Mouse (Mus musculus) myocyte (in vitro differentiated cells): ENCODE measurements at regions not wholly inside any gene's neighbourhood (a gene's known extent, or its start where the extent isn't known, plus 50 kb on each side); places are given as distances from the start of the nearest gene placed in this dataset.

Source experiments
- CEBPB ChIP-seq: IDR thresholded peaks from 2 replicates; pipeline ENCODE4 v1.6.1; 2011; ENCODE audit warnings: mild to moderate bottlenecking, moderate library complexity; ENCODE audit not compliant: poor library complexity, insufficient read depth, severe bottlenecking
- E2F4 ChIP-seq: IDR thresholded peaks from one replicate; pipeline ENCODE4 v1.6.1; 2011; ENCODE audit warnings: mild to moderate bottlenecking, control low read depth, moderate library complexity; ENCODE audit not compliant: insufficient read depth
- MAX ChIP-seq: IDR thresholded peaks from one replicate; pipeline ENCODE4 v1.6.1; 2011; ENCODE audit warnings: low read depth, mild to moderate bottlenecking, control low read depth
- MYOD1 ChIP-seq, 3 experiments: IDR thresholded peaks; one replicate each; pipeline ENCODE4 v1.6.1; 2011; ENCODE audit warnings: control low read depth in 2 of 3, low read depth in 2 of 3, mild to moderate bottlenecking in 2 of 3, moderate library complexity in 1 of 3; ENCODE audit not compliant: insufficient read length in 2 of 3, control insufficient read depth in 1 of 3
- MYOG ChIP-seq, 3 experiments: IDR thresholded peaks; one replicate each; pipeline ENCODE4 v1.6.1; 2011; ENCODE audit warnings: control low read depth in 2 of 3, low read depth in 2 of 3, mild to moderate bottlenecking in 2 of 3; ENCODE audit not compliant: insufficient read length in 2 of 3, control insufficient read depth in 1 of 3, insufficient read depth in 1 of 3
- POLR2A ChIP-seq: IDR thresholded peaks from one replicate; pipeline ENCODE4 v1.6.1; 2011; ENCODE audit warnings: low read depth, mild to moderate bottlenecking, control low read depth, moderate library complexity; ENCODE audit not compliant: insufficient read length
- POLR2AphosphoS2 ChIP-seq: IDR thresholded peaks from one replicate; pipeline ENCODE4 v1.6.1; 2011; ENCODE audit warnings: low read depth, control low read depth; ENCODE audit not compliant: insufficient read length
- TCF12 ChIP-seq: IDR thresholded peaks from one replicate; pipeline ENCODE4 v1.6.1; 2011; ENCODE audit warnings: mild to moderate bottlenecking, control low read depth; ENCODE audit not compliant: poor library complexity, insufficient read depth, severe bottlenecking
- USF1 ChIP-seq: IDR thresholded peaks from one replicate; pipeline ENCODE4 v1.6.1; 2011; ENCODE audit warnings: low read depth, mild to moderate bottlenecking, control low read depth, moderate library complexity

GRCm38 (mm10) chr4:95284696-95285095 lies 232.7 kb upstream of the Jun start:
- TF ChIP-seq POLR2A: no peak
- TF ChIP-seq E2F4: no peak
- TF ChIP-seq MYOD1 (IDR thresholded peaks at IDR 0.05; ENCODE audit: control insufficient read depth in 1 of 3, insufficient read length in 2 of 3, low read depth in 2 of 3): no peak
- TF ChIP-seq MYOG (IDR thresholded peaks at IDR 0.05; ENCODE audit: control insufficient read depth in 1 of 3, insufficient read depth in 1 of 3, insufficient read length in 2 of 3, low read depth in 2 of 3): no peak
- TF ChIP-seq MAX: no peak
- no peak for TF ChIP-seq POLR2AphosphoS2
- TF ChIP-seq USF1: no peak
- TF ChIP-seq TCF12: no peak
- no peak for TF ChIP-seq CEBPB
